Mouse (Mus musculus): Measurements from ENCODE around the gene Fkbp11. TPM values are rescaled to one million over a fixed set of nuclear protein-coding genes. Genes with fewer than 3 reads are reported as not detected.

Gene Fkbp11
- total and polyA plus RNA-seq, 3 experiments = 4.8 to 5.8 (median 5.1) TPM

- 63% methylated on average over 10 of the region's 10 CpGs for WGBS
- H3K4me1 ChIP-seq (ENCODE audit: control insufficient read depth, insufficient read depth, low read length) = no peaks in the 10 kb centered on the region
- no peaks in the 10 kb centered on the region for H3K36me3 ChIP-seq (ENCODE audit: control insufficient read depth, insufficient read depth, low read length)
- no peak overlapping the region for H3K9ac ChIP-seq (ENCODE audit: low read depth, low read length)
- DNase-seq = no peak
- no peak overlapping the region for H3K27ac ChIP-seq
- no peaks in the 10 kb centered on the region for H3K79me2 ChIP-seq (replicated peaks; ENCODE audit: control insufficient read depth, insufficient read depth, low read length)
- intact Hi-C loops (cut with DNase I) = no loop called here
- TF ChIP-seq EP300 (IDR thresholded peaks at IDR 0.05; ENCODE audit: insufficient read depth, low read depth, low read length) (no peak), POLR2A (IDR thresholded peaks at IDR 0.05; ENCODE audit: insufficient read depth, low read depth, low read length) (no peak), CTCF (IDR thresholded peaks at IDR 0.05) (no peak)
- H3K4me3 ChIP-seq = no peak overlapping the region
- no peaks in the 10 kb centered on the region for H3K27me3 ChIP-seq (ENCODE audit: control insufficient read depth, insufficient read depth, low read length)
These were observed 8.5 kb upstream of the Fkbp11 start for GRCm38 (mm10) chr15:98736521-98736920.

GRCm38 (mm10) chr15:98733976-98734566 lies 6.1 kb upstream of the Fkbp11 start:
- no peak overlapping the region for H3K27ac ChIP-seq

GRCm38 (mm10) chr15:98733370-98733769 lies 5.4 kb upstream of the Fkbp11 start:
- WGBS = 43% methylated on average over 6 of the region's 6 CpGs
- Histone ChIP-seq H3K79me2 (replicated peaks; ENCODE audit: control insufficient read depth, insufficient read depth, low read length) (no peaks in the 10 kb centered on the region), H3K9ac (ENCODE audit: low read depth, low read length) (no peak overlapping the region), H3K36me3 (ENCODE audit: control insufficient read depth, insufficient read depth, low read length) (no peaks in the 10 kb centered on the region), H3K27ac (no peak overlapping the region), H3K27me3 (ENCODE audit: control insufficient read depth, insufficient read depth, low read length) (no peaks in the 10 kb centered on the region), H3K4me1 (ENCODE audit: control insufficient read depth, insufficient read depth, low read length) (peaks cover under 1% of the 10 kb centered on the region), H3K4me3 (no peak overlapping the region)
- intact Hi-C loops (cut with DNase I) = no loop called here
- DNase-seq = no peak
- TF ChIP-seq CTCF (IDR thresholded peaks at IDR 0.05) (no peak), EP300 (IDR thresholded peaks at IDR 0.05; ENCODE audit: insufficient read depth, low read depth, low read length) (no peak), POLR2A (IDR thresholded peaks at IDR 0.05; ENCODE audit: insufficient read depth, low read depth, low read length) (no peak)

More at GRCm38 (mm10) chr15:98733976-98734566, 6.1 kb upstream of the Fkbp11 start:
- DNase-seq = no peak
- Histone ChIP-seq H3K27me3 (ENCODE audit: control insufficient read depth, insufficient read depth, low read length) (no peaks in the 10 kb centered on the region), H3K9ac (ENCODE audit: low read depth, low read length) (no peak overlapping the region), H3K79me2 (replicated peaks; ENCODE audit: control insufficient read depth, insufficient read depth, low read length) (no peaks in the 10 kb centered on the region), H3K36me3 (ENCODE audit: control insufficient read depth, insufficient read depth, low read length) (no peaks in the 10 kb centered on the region), H3K4me3 (no peak overlapping the region), H3K4me1 (ENCODE audit: control insufficient read depth, insufficient read depth, low read length) (no peaks in the 10 kb centered on the region)
- WGBS = 81% methylated on average over 5 of the region's 5 CpGs
- intact Hi-C loops (cut with DNase I) = no loop called here
- TF ChIP-seq CTCF (IDR thresholded peaks at IDR 0.05) (no peak), EP300 (IDR thresholded peaks at IDR 0.05; ENCODE audit: insufficient read depth, low read depth, low read length) (no peak), POLR2A (IDR thresholded peaks at IDR 0.05; ENCODE audit: insufficient read depth, low read depth, low read length) (no peak)

GRCm38 (mm10) chr15:98732006-98732531 lies 4.1 kb upstream of the Fkbp11 start:
- H3K36me3 ChIP-seq (ENCODE audit: control insufficient read depth, insufficient read depth, low read length) = no peaks in the 10 kb centered on the region
- no peak for TF ChIP-seq CTCF (IDR thresholded peaks at IDR 0.05)
- TF ChIP-seq POLR2A (IDR thresholded peaks at IDR 0.05; ENCODE audit: insufficient read depth, low read depth, low read length) = no peak
- TF ChIP-seq EP300 (IDR thresholded peaks at IDR 0.05; ENCODE audit: insufficient read depth, low read depth, low read length) = no peak
- H3K9ac ChIP-seq (ENCODE audit: low read depth, low read length) = no peak overlapping the region
- peaks cover 4% of the 10 kb centered on the region for H3K4me1 ChIP-seq (ENCODE audit: control insufficient read depth, insufficient read depth, low read length)
- no peaks in the 10 kb centered on the region for H3K79me2 ChIP-seq (replicated peaks; ENCODE audit: control insufficient read depth, insufficient read depth, low read length)
- DNase-seq = no peak
- H3K27ac ChIP-seq = no peak overlapping the region
- no peak overlapping the region for H3K4me3 ChIP-seq
- 73% methylated on average over 8 of the region's 8 CpGs for WGBS
- intact Hi-C loops (cut with DNase I) = no loop called here
- no peaks in the 10 kb centered on the region for H3K27me3 ChIP-seq (ENCODE audit: control insufficient read depth, insufficient read depth, low read length)

GRCm38 (mm10) chr15:98730790-98731189 lies 2.8 kb upstream of the Fkbp11 start:
- Histone ChIP-seq H3K4me1 (ENCODE audit: control insufficient read depth, insufficient read depth, low read length) (peaks cover 4% of the 10 kb centered on the region), H3K27ac (no peak overlapping the region), H3K9ac (ENCODE audit: low read depth, low read length) (no peak overlapping the region), H3K79me2 (replicated peaks; ENCODE audit: control insufficient read depth, insufficient read depth, low read length) (no peaks in the 10 kb centered on the region), H3K4me3 (no peak overlapping the region), H3K27me3 (ENCODE audit: control insufficient read depth, insufficient read depth, low read length) (no peaks in the 10 kb centered on the region), H3K36me3 (ENCODE audit: control insufficient read depth, insufficient read depth, low read length) (no peaks in the 10 kb centered on the region)
- no peak for DNase-seq
- 59% methylated on average over 6 of the region's 6 CpGs for WGBS
- intact Hi-C loops (cut with DNase I) = no loop called here
- no peak for TF ChIP-seq EP300 (IDR thresholded peaks at IDR 0.05; ENCODE audit: insufficient read depth, low read depth, low read length)

GRCm38 (mm10) chr15:98729791-98730545 lies 2.0 kb upstream of the Fkbp11 start:
- H3K4me1 ChIP-seq (ENCODE audit: control insufficient read depth, insufficient read depth, low read length) = peaks cover 4% of the 10 kb centered on the region
- intact Hi-C loops (cut with DNase I) = no loop called here
- H3K79me2 ChIP-seq (replicated peaks; ENCODE audit: control insufficient read depth, insufficient read depth, low read length) = no peaks in the 10 kb centered on the region
- no peaks in the 10 kb centered on the region for H3K27me3 ChIP-seq (ENCODE audit: control insufficient read depth, insufficient read depth, low read length)
- H3K4me3 ChIP-seq = no peak overlapping the region
- no peak overlapping the region for H3K9ac ChIP-seq (ENCODE audit: low read depth, low read length)
- TF ChIP-seq CTCF (IDR thresholded peaks at IDR 0.05) = no peak
- TF ChIP-seq EP300 (IDR thresholded peaks at IDR 0.05; ENCODE audit: insufficient read depth, low read depth, low read length) = no peak
- no peak for TF ChIP-seq POLR2A (IDR thresholded peaks at IDR 0.05; ENCODE audit: insufficient read depth, low read depth, low read length)
- 60% methylated on average over 7 of the region's 7 CpGs for WGBS
- no peaks in the 10 kb centered on the region for H3K36me3 ChIP-seq (ENCODE audit: control insufficient read depth, insufficient read depth, low read length)
- no peak overlapping the region for H3K27ac ChIP-seq
- no peak for DNase-seq

Measured in heart, adult 2 months (tissue).